Mouse (Mus musculus) testis, adult 2 months (tissue): Measurements from ENCODE around the gene Myrfl.

Experiments
- CTCF ChIP-seq: fragments of 200-500 bp; IDR thresholded peaks from 2 replicates; pipeline ENCODE4 v1.5.1; 2012; ENCODE audit warnings: low read depth, mild to moderate bottlenecking, inconsistent platforms, low read length, moderate library complexity; ENCODE audit not compliant: control insufficient read depth, insufficient read depth, insufficient replicate concordance
- POLR2A ChIP-seq: fragments of 200-500 bp; IDR thresholded peaks from 2 replicates; pipeline ENCODE4 v1.6.1; 2012; ENCODE audit warnings: low read depth, mild to moderate bottlenecking, inconsistent platforms, low read length, moderate library complexity; ENCODE audit not compliant: control insufficient read depth

DNA sequence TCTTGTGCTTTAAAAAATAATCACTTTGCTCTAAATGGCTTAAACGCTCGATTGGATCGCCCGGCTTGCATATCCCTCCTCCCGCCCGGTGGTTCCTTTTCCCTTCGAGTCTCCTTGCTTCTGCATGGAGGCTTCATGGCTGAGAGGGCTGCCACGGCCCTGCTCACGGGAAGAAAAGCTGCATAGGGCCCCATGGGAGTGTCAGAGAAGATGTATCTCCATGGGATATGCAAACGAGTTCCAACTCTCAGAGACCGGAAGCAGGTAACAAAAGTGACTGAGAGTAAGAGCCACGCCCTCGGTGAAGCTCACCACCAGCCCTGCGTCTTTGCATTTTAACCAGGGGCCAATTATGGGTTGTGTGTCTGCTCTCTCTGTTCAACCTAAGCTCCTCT lies 24.7 kb downstream of the Myrfl start:
- no peak for TF ChIP-seq CTCF
- no peak for TF ChIP-seq POLR2A
